Mouse (Mus musculus): Measurements from ENCODE around the gene Glis2. TPM values are rescaled to one million over a fixed set of nuclear protein-coding genes. Genes with fewer than 3 reads are reported as not detected.

Gene Glis2
- total and polyA plus RNA-seq, 3 experiments, result 0.59 to 3.3 (median 2.5) TPM

- Histone ChIP-seq H3K79me2 (replicated peaks; ENCODE audit: control insufficient read depth, extremely low read depth, insufficient read depth, poor library complexity, severe bottlenecking) (no peaks in the 10 kb centered on the region), H3K4me3 (replicated peaks in 1 of 3; ENCODE audit: low read depth in 2 of 3, low read length in 2 of 3, poor library complexity in 1 of 3) (no peak overlapping the region), H3K9me3 (replicated peaks; ENCODE audit: low read length) (no peaks in the 10 kb centered on the region), H3K4me1 (ENCODE audit: control insufficient read depth in 1 of 2, insufficient read depth in 2 of 2) (peaks cover 0 to 29% of the 10 kb centered on the region in 2 experiments; a peak in 2 of 4 replicates), H3K9ac (ENCODE audit: insufficient read depth, low read depth) (no peak overlapping the region), H3K27me3 (replicated peaks) (no peaks in the 10 kb centered on the region), H3K36me3 (replicated peaks in 1 of 2; ENCODE audit: control insufficient read depth in 1 of 2, insufficient read depth in 1 of 2, low read length in 1 of 2) (peaks cover 51 to 87% of the 10 kb centered on the region in 2 experiments), H3K27ac (ENCODE audit: insufficient read depth, low read depth) (no peak overlapping the region), H3K4me2 (ENCODE audit: insufficient read depth, low read depth, poor library complexity, severe bottlenecking) (no peak overlapping the region)
- in situ Hi-C loops (cut with MboI; ENCODE audit: low pct_ligation_motif_present, low pct_unique_long_range_greater_than_20kb, low sequenced_read_pairs), result no loop called here
- TF ChIP-seq SMC3 (IDR thresholded peaks at IDR 0.05; ENCODE audit: low read depth, low read length) (no peak), MAZ (IDR thresholded peaks at IDR 0.05; ENCODE audit: low read depth, low read length) (no peak), EP300 (IDR thresholded peaks at IDR 0.05; ENCODE audit: low read length) (no peak), ZNF384 (IDR thresholded peaks at IDR 0.05; ENCODE audit: low read depth, low read length) (no peak), TBP (conservative IDR thresholded peaks at IDR 0.05; ENCODE audit: low read depth, low read length) (no peak), ZMIZ1 (IDR thresholded peaks at IDR 0.05; ENCODE audit: low read depth, low read length) (no peak), BHLHE40 (IDR thresholded peaks at IDR 0.05; ENCODE audit: low read depth, low read length) (no peak), TCF12 (IDR thresholded peaks at IDR 0.05; ENCODE audit: low read depth, low read length) (no peak), CTCF (conservative IDR thresholded peaks at IDR 0.05 in 1 of 2, IDR thresholded peaks at IDR 0.05 in 1 of 2; ENCODE audit: low read depth in 2 of 2, low read length in 2 of 2) (no peak), JUN (IDR thresholded peaks at IDR 0.05; ENCODE audit: insufficient read depth, low read depth, low read length) (no peak)
- no peak for DNase-seq (ENCODE audit: extremely low read depth)
- dilution Hi-C loops (cut with MboI; ENCODE audit: extremely low pct_ligation_motif_present, extremely low pct_unique_long_range_greater_than_20kb, low sequenced_read_pairs), result no loop called here
Observed at GRCm38 (mm10) chr16:4659326-4659725, 64.8 kb downstream of the Glis2 start.

GRCm38 (mm10) chr16:4661605-4662004 is 67.1 kb downstream of the Glis2 start:
- H3K79me2 ChIP-seq (replicated peaks; ENCODE audit: control insufficient read depth, extremely low read depth, insufficient read depth, poor library complexity, severe bottlenecking), result no peaks in the 10 kb centered on the region
- H3K4me3 ChIP-seq (replicated peaks in 1 of 3; ENCODE audit: low read depth in 2 of 3, low read length in 2 of 3, poor library complexity in 1 of 3), result no peak overlapping the region
- no peak overlapping the region for H3K4me2 ChIP-seq (ENCODE audit: insufficient read depth, low read depth, poor library complexity, severe bottlenecking)
- no peak for DNase-seq (ENCODE audit: extremely low read depth)
- TF ChIP-seq SIN3A (IDR thresholded peaks at IDR 0.05; ENCODE audit: low read length), result no peak
- TF ChIP-seq CHD2 (IDR thresholded peaks at IDR 0.05; ENCODE audit: low read length), result no peak
- no peaks in the 10 kb centered on the region for H3K27me3 ChIP-seq (replicated peaks)
- H3K27ac ChIP-seq (ENCODE audit: insufficient read depth, low read depth), result no peak overlapping the region
- dilution Hi-C loops (cut with MboI; ENCODE audit: extremely low pct_ligation_motif_present, extremely low pct_unique_long_range_greater_than_20kb, low sequenced_read_pairs) (no loop called here), in situ Hi-C loops (cut with MboI; ENCODE audit: low pct_ligation_motif_present, low pct_unique_long_range_greater_than_20kb, low sequenced_read_pairs) (no loop called here)
- H3K9me3 ChIP-seq (replicated peaks; ENCODE audit: low read length), result no peaks in the 10 kb centered on the region
- peaks cover 0 to 22% of the 10 kb centered on the region in 2 experiments; a peak in 2 of 4 replicates for H3K4me1 ChIP-seq (ENCODE audit: control insufficient read depth in 1 of 2, insufficient read depth in 2 of 2)
- peaks cover 50 to 85% of the 10 kb centered on the region in 2 experiments for H3K36me3 ChIP-seq (replicated peaks in 1 of 2; ENCODE audit: control insufficient read depth in 1 of 2, insufficient read depth in 1 of 2, low read length in 1 of 2)
- no peak overlapping the region for H3K9ac ChIP-seq (ENCODE audit: insufficient read depth, low read depth)

DNA sequence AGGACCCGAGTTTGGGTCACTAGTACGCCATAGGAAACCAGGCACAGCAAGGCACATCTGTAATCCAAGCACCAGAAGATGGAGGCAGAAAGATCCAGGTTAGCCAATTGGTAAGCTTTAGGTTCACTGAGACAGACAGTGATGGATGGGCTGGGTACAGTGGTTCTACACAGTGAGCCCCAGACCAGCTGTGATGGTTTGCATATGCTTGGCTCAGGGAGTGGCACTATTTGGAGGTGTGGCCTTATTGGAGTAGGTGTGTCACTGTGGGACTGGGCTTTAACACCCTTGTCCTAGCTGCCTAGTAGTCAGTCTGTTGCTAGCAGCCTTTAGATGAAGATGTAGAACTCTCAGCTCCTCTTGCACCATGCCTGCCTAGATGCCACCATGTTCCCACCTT is 69.3 kb downstream of the Glis2 start:
- no peaks in the 10 kb centered on the region for H3K79me2 ChIP-seq (replicated peaks; ENCODE audit: control insufficient read depth, extremely low read depth, insufficient read depth, poor library complexity, severe bottlenecking)
- H3K36me3 ChIP-seq (replicated peaks in 1 of 2; ENCODE audit: control insufficient read depth in 1 of 2, insufficient read depth in 1 of 2, low read length in 1 of 2), result peaks cover 65 to 88% of the 10 kb centered on the region in 2 experiments
- no peak overlapping the region for H3K27ac ChIP-seq (ENCODE audit: insufficient read depth, low read depth)
- no peak for DNase-seq (ENCODE audit: extremely low read depth)
- H3K9ac ChIP-seq (ENCODE audit: insufficient read depth, low read depth), result no peak overlapping the region
- H3K4me2 ChIP-seq (ENCODE audit: insufficient read depth, low read depth, poor library complexity, severe bottlenecking), result no peak overlapping the region
- no peaks in the 10 kb centered on the region for H3K27me3 ChIP-seq (replicated peaks)
- TF ChIP-seq MXI1 (IDR thresholded peaks at IDR 0.05; ENCODE audit: low read depth, low read length) (no peak), USF1 (IDR thresholded peaks at IDR 0.05; ENCODE audit: low read depth, low read length) (no peak), UBTF (IDR thresholded peaks at IDR 0.05; ENCODE audit: low read depth, low read length) (no peak), ETS1 (conservative IDR thresholded peaks at IDR 0.05; ENCODE audit: low read depth, low read length) (no peak), RAD21 (IDR thresholded peaks at IDR 0.05; ENCODE audit: low read depth, low read length) (no peak), POLR2AphosphoS2 (IDR thresholded peaks at IDR 0.05; ENCODE audit: low read depth, low read length) (no peak), MAFK (IDR thresholded peaks at IDR 0.05; ENCODE audit: insufficient replicate concordance, low read length) (no peak), IRF4 (IDR thresholded peaks at IDR 0.05; ENCODE audit: low read depth, low read length) (no peak), CHD2 (IDR thresholded peaks at IDR 0.05; ENCODE audit: low read length) (no peak), SMC3 (IDR thresholded peaks at IDR 0.05; ENCODE audit: low read depth, low read length) (no peak)
- H3K4me1 ChIP-seq (ENCODE audit: control insufficient read depth in 1 of 2, insufficient read depth in 2 of 2), result peaks cover 0 to 19% of the 10 kb centered on the region in 2 experiments; a peak in 2 of 4 replicates
- H3K9me3 ChIP-seq (replicated peaks; ENCODE audit: low read length), result no peaks in the 10 kb centered on the region
- in situ Hi-C loops (cut with MboI; ENCODE audit: low pct_ligation_motif_present, low pct_unique_long_range_greater_than_20kb, low sequenced_read_pairs) (no loop called here), dilution Hi-C loops (cut with MboI; ENCODE audit: extremely low pct_ligation_motif_present, extremely low pct_unique_long_range_greater_than_20kb, low sequenced_read_pairs) (no loop called here)
- H3K4me3 ChIP-seq (replicated peaks in 1 of 3; ENCODE audit: low read depth in 2 of 3, low read length in 2 of 3, poor library complexity in 1 of 3), result no peak overlapping the region

All from CH12.LX (cell line).